Comparison of ENCODE assay signal across 12 mouse cellular contexts in the genomic region with DNA sequence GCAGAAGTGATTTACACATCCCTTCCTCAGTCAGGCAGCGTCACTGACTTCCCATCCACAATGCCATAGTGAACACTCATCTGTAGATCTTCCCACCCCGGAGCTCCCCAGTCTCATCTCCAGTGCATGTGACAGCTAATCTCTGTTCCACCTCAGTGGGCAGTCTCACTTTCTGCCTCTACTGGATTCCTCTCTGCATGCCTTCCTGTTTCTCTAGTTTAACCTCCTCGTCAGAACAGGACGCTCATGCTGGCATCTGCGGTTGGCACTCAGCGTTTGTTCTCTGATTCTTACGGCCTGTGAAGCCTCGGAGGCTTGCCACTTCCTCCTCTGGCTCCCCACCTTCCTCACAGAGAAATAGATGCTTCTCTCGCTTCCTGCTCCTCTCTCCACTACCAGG. TPM values are rescaled to one million over a fixed set of nuclear protein-coding genes. Genes with fewer than 3 reads are reported as not detected.
DNase-seq lines count a peak whose midpoint lies in the region; ATAC-seq and TF ChIP-seq lines count a peak whose summit lies in the region.
"Had no signal": no experiment of that assay in that cellular context is flagged by ENCODE, and none has a peak within 500 bp of the region (broad histone marks: within the 10 kb centered on the region; RNA-seq: fewer than 3 reads in every experiment).

No protein-coding gene starts in this region.

- intact Hi-C loops in heart, postnatal 25 days (cut with DNase I), result loop anchor here (2.0 kb wide), 1 partner anchor 47 kb away; no protein-coding TSS in a partner anchor

- no peak for TF ChIP-seq POLR2A in bone marrow, adult 2 months (IDR thresholded peaks at IDR 0.05; ENCODE audit: borderline replicate concordance, control insufficient read depth, low read depth, low read length)

- TF ChIP-seq EP300 in liver, postnatal 0 days (IDR thresholded peaks at IDR 0.05; ENCODE audit: low read depth), result no peak

- no peak overlapping the region for H3K4me3 ChIP-seq in bone marrow, adult 2 months (replicated peaks; ENCODE audit: control insufficient read depth, low read depth, low read length)
- H3K4me3 ChIP-seq in liver, postnatal 0 days (ENCODE audit: low read depth, low read length), result no peak overlapping the region
- H3K4me3 ChIP-seq: neural tube, embryonic 13.5 days had no signal

- TF ChIP-seq CTCF in bone marrow, adult 2 months (IDR thresholded peaks at IDR 0.05; ENCODE audit: control insufficient read depth, insufficient read depth, low read length), result no peak
- no peak for TF ChIP-seq CTCF in liver, postnatal 0 days (IDR thresholded peaks at IDR 0.05; ENCODE audit: low read depth)

- peak; percentile 32 for ATAC-seq in liver, postnatal 0 days
- no peak for ATAC-seq in erythroblast, adult 5-6 weeks (replicated peaks; ENCODE audit: low FRiP score, poor library complexity, severe bottlenecking)

- peak overlapping the region; percentile 30; the same call in 1 of the 2 replicates for H3K27ac ChIP-seq in bone marrow, adult 2 months (ENCODE audit: control insufficient read depth, insufficient read depth, low read depth, low read length, poor library complexity)
- H3K27ac ChIP-seq in liver, postnatal 0 days (ENCODE audit: low read depth), result no peak overlapping the region

- peak; percentile 95 for DNase-seq in heart, adult 11 months
- DNase-seq in heart, postnatal 25 days (ENCODE audit: low spot score), result no peak
- DNase-seq in liver, postnatal 0 days, result peak; percentile 26
- DNase-seq in spleen, postnatal 36 days (ENCODE audit: low spot score in 2 of 2), result peak; percentile 82 to 83
- no peak for DNase-seq in right cerebral cortex, adult 18-20 months
- DNase-seq in adrenal gland, adult (ENCODE audit: inconsistent age in 2 of 2, low spot score in 1 of 2), result no peak
- DNase-seq: kidney, postnatal 36 days had no signal

- no peak overlapping the region for H3K9ac ChIP-seq in liver, postnatal 0 days (replicated peaks)

- 2% methylated on average over 9 of the region's 9 CpGs for WGBS in bone marrow, adult 2 months
- 41% methylated on average over 9 of the region's 9 CpGs for WGBS in liver, postnatal 0 days (ENCODE audit: insufficient replicate concordance)

- peaks cover 1% of the 10 kb centered on the region; the same call in 1 of the 2 replicates for H3K4me1 ChIP-seq in bone marrow, adult 2 months (ENCODE audit: control insufficient read depth, insufficient read depth, low read length)
- 0 out of 2 replicates have a peak, but pooled peaks cover 2% of the 10 kb centered on the region for H3K4me1 ChIP-seq in liver, postnatal 0 days (ENCODE audit: insufficient read depth)
- H3K4me1 ChIP-seq: neural tube, embryonic 13.5 days had no signal

- H3K9me3 ChIP-seq in liver, postnatal 0 days (ENCODE audit: low read length), result no peaks in the 10 kb centered on the region
- H3K9me3 ChIP-seq: neural tube, embryonic 13.5 days had no signal

- no peak overlapping the region for H3K4me2 ChIP-seq in liver, postnatal 0 days (ENCODE audit: low read depth, low read length)

- H3K36me3 ChIP-seq in liver, postnatal 0 days (replicated peaks; ENCODE audit: insufficient read depth, low read length), result 0 out of 2 replicates have a peak, but pooled peaks cover 2% of the 10 kb centered on the region
- H3K36me3 ChIP-seq: neural tube, embryonic 13.5 days had no signal

- no peaks in the 10 kb centered on the region for H3K27me3 ChIP-seq in liver, postnatal 0 days (ENCODE audit: insufficient read depth, low read length)

RNA-seq across cellular contexts. Expression of a gene that starts 50.2 kb away (rescaled TPM):
- not detected for total RNA-seq in heart, postnatal 25 days (2021)
- not detected in 2 replicates for polyA plus RNA-seq in bone marrow, adult 2 months (2011; ENCODE audit: insufficient read depth, insufficient read length, low replicate concordance, missing spikeins)
- polyA plus RNA-seq in liver, postnatal 0 days (2015; fragmentation: Nextera tagmentation; extraction: Ambion mirVana), result 0.11 and 0.12 TPM in 2 replicates
- not detected in 2 replicates for total RNA-seq in erythroblast, adult 5-6 weeks (2015; ENCODE audit: low replicate concordance)
- total RNA-seq in erythroblast, adult 5-6 weeks (2017; ENCODE audit: low replicate concordance), result 0.14 TPM in 1 of 2 replicates, not detected in the other
- total RNA-seq: adrenal gland, postnatal 36 days had no signal
- polyA plus RNA-seq: forebrain, embryonic 14.5 days had no signal

Comparison
In these comparisons a context has a peak if more than half of its experiments do, and no peak if none do; other contexts are left out.
1. DNase-seq: peak in heart, adult 11 months (single experiment), liver, postnatal 0 days (single experiment) and spleen, postnatal 36 days (2 of 2); none in heart, postnatal 25 days (single experiment), right cerebral cortex, adult 18-20 months (single experiment) and adrenal gland, adult (0 of 2).